Mouse (Mus musculus) erythroblast, embryonic 14.5 days (primary cell): ENCODE data around the gene Lefty2. TPM values are rescaled to one million over a fixed set of nuclear protein-coding genes. Genes with fewer than 3 reads are reported as not detected.
"Not testable (repeated sequence)": the region's sequence is repeated elsewhere in the genome, so short reads cannot be mapped to it uniquely, and the experiment has no call there.

Experiments used
- H3K27me3 ChIP-seq: 2 replicates; pipeline ENCODE4 v1.6.1; 2012; ENCODE audit warnings: inconsistent platforms; ENCODE audit not compliant: control insufficient read depth
- H3K36me3 ChIP-seq: 2 replicates; pipeline ENCODE4 v1.6.1; 2012; ENCODE audit warnings: mild to moderate bottlenecking, inconsistent platforms; ENCODE audit not compliant: control insufficient read depth
- H3K4me1 ChIP-seq: 2 replicates; pipeline ENCODE4 v1.6.1; 2012; ENCODE audit warnings: inconsistent platforms; ENCODE audit not compliant: control insufficient read depth
- H3K4me3 ChIP-seq: replicated peaks from 2 replicates; pipeline ENCODE3; 2012; ENCODE audit warnings: moderate library complexity, mild to moderate bottlenecking, inconsistent platforms
- H3K9me3 ChIP-seq: 2 replicates; pipeline ENCODE4 v1.6.1; 2012; ENCODE audit warnings: low read length, inconsistent platforms, mixed read lengths; ENCODE audit not compliant: control insufficient read depth
- GATA1 ChIP-seq: IDR thresholded peaks from 2 replicates; pipeline ENCODE4 v1.6.1; 2012; ENCODE audit warnings: low read length, inconsistent platforms, mixed read lengths
- TAL1 ChIP-seq: IDR thresholded peaks from 3 replicates; pipeline ENCODE4 v1.6.1; 2012; ENCODE audit warnings: low read length, inconsistent platforms, mixed read lengths
- polyA plus RNA-seq: library from polyadenylated mRNA; stranded (reverse); fragments of >175 nt; gene quantifications from 2 replicates; pipeline ENCODE4 v1.2.3, GENCODE M21; 2012

Gene Lefty2
- polyA plus RNA-seq, 1 experiment: not detected

- no peaks in the 10 kb centered on the region for H3K9me3 ChIP-seq
- peaks cover 5% of the 10 kb centered on the region for H3K4me1 ChIP-seq
- no peak overlapping the region for H3K4me3 ChIP-seq
- TF ChIP-seq GATA1 (no peak), TAL1 (no peak)
- H3K36me3 ChIP-seq: no peaks in the 10 kb centered on the region
- peaks cover 54% of the 10 kb centered on the region for H3K27me3 ChIP-seq
Observed at GRCm38 (mm10) chr1:180889841-180890240, 3.1 kb upstream of the Lefty2 start.

GRCm38 (mm10) chr1:180894088-180894987 lies 1.4 kb downstream of the Lefty2 start:
- Histone ChIP-seq H3K27me3 (peaks cover 42% of the 10 kb centered on the region), H3K4me1 (peaks cover 12% of the 10 kb centered on the region)
- H3K36me3 ChIP-seq, H3K9me3 ChIP-seq, H3K4me3 ChIP-seq: not testable (repeated sequence)

GRCm38 (mm10) chr1:180901107-180901506 lies 8.2 kb downstream of the Lefty2 start:
- H3K9me3 ChIP-seq: peaks cover 5% of the 10 kb centered on the region
- TF ChIP-seq GATA1 (no peak), TAL1 (no peak; the same call in 2 of the 3 replicates)
- no peaks in the 10 kb centered on the region; the same call in 1 of the 2 replicates for H3K27me3 ChIP-seq
- peaks cover 56% of the 10 kb centered on the region for H3K4me1 ChIP-seq
- H3K36me3 ChIP-seq: peaks cover 15% of the 10 kb centered on the region
- no peak overlapping the region for H3K4me3 ChIP-seq

- Histone ChIP-seq H3K27me3 (no peaks in the 10 kb centered on the region; the same call in 1 of the 2 replicates), H3K4me3 (peak overlapping the region; percentile 87), H3K36me3 (peaks cover 33% of the 10 kb centered on the region), H3K9me3 (peaks cover 8% of the 10 kb centered on the region), H3K4me1 (peaks cover 72% of the 10 kb centered on the region)
- TF ChIP-seq GATA1 (peak; percentile 89), TAL1 (peak; percentile 87)
Observed at GRCm38 (mm10) chr1:180902915-180903314, 10.0 kb downstream of the Lefty2 start.

- no peak for TF ChIP-seq GATA1
- TF ChIP-seq TAL1: no peak
- H3K4me3 ChIP-seq: peak overlapping the region; percentile 87
- peaks cover 41% of the 10 kb centered on the region for H3K36me3 ChIP-seq
- no peaks in the 10 kb centered on the region; the same call in 1 of the 2 replicates for H3K27me3 ChIP-seq
- H3K4me1 ChIP-seq: peaks cover 74% of the 10 kb centered on the region
- peaks cover 8% of the 10 kb centered on the region for H3K9me3 ChIP-seq
Observed at GRCm38 (mm10) chr1:180903666-180904038, 10.7 kb downstream of the Lefty2 start.

GRCm38 (mm10) chr1:180904039-180904814 lies 11.3 kb downstream of the Lefty2 start, which contains the start of gene Pycr2:
TSS of gene Pycr2 (plus strand) at chr1:180904293.
- Histone ChIP-seq H3K36me3 (peaks cover 46% of the 10 kb centered on the region), H3K27me3 (no peaks in the 10 kb centered on the region; the same call in 1 of the 2 replicates), H3K4me3 (peak within 1 kb of the TSS; percentile 87), H3K4me1 (peaks cover 77% of the 10 kb centered on the region), H3K9me3 (peaks cover 8% of the 10 kb centered on the region)
- TF ChIP-seq TAL1: no peak
- no peak for TF ChIP-seq GATA1

DNA sequence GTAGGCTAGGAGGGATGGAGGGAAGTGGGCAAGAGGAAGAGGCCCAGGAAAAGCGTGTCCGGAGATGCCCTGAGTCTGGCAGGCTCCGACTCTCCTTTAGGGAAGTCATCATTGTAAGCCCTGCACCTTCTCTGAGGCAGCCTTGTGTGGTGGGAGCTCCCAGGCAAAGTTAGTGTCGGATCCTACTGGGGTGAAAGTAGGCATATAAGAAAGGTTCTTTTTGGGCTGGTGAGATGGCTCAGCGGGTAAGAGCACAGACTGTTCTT lies 11.8 kb downstream of the Lefty2 start:
- Histone ChIP-seq H3K4me1 (peaks cover 78% of the 10 kb centered on the region), H3K36me3 (peaks cover 52% of the 10 kb centered on the region), H3K27me3 (no peaks in the 10 kb centered on the region; the same call in 1 of the 2 replicates), H3K9me3 (peaks cover 8% of the 10 kb centered on the region), H3K4me3 (peak overlapping the region; percentile 87)
- TF ChIP-seq GATA1 (no peak), TAL1 (no peak)

DNA sequence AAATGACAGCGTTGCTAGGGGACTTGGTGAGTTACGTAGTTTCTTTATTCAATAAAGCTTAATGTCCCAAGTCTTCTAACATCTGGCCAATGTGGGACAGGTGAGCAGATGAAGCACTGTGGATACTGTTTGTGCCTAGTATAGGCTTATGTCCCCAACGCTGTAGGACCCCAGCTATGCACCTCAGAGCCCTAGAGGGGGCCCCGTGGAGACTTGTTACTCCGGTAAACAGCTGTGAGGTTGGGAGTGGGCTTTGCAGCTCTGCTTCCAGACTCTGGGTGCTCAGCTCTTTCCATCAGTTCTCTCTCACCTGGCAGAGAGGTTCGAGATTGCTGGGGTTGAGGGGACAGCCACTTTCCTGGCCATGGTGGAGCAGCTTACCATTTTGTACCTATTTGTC lies 12.4 kb downstream of the Lefty2 start:
- Histone ChIP-seq H3K36me3 (peaks cover 52% of the 10 kb centered on the region), H3K4me1 (peaks cover 74% of the 10 kb centered on the region), H3K27me3 (no peaks in the 10 kb centered on the region; the same call in 1 of the 2 replicates), H3K9me3 (peaks cover 8% of the 10 kb centered on the region), H3K4me3 (peak overlapping the region; percentile 87)
- TF ChIP-seq TAL1: no peak

DNA sequence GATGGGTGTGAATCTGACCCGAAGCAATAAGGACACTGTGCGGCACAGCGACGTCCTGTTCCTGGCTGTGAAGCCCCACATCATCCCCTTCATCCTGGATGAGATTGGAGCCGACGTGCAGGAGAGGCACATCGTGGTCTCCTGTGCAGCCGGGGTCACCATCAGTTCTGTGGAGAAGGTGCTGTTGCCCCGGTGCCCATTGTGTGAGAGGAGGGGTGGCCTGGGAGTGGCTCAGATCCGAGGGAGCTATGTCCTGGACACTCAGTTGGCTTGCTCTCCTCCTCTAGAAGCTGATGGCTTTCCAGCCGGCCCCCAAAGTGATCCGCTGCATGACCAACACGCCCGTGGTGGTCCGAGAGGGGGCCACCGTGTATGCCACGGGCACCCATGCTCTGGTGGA lies 13.0 kb downstream of the Lefty2 start:
- Histone ChIP-seq H3K4me3 (peak overlapping the region; percentile 87), H3K4me1 (peaks cover 72% of the 10 kb centered on the region), H3K9me3 (peaks cover 8% of the 10 kb centered on the region), H3K36me3 (peaks cover 52% of the 10 kb centered on the region), H3K27me3 (no peaks in the 10 kb centered on the region; the same call in 1 of the 2 replicates)
- no peak for TF ChIP-seq TAL1
- TF ChIP-seq GATA1: no peak
